19 mouse cellular contexts compared by ENCODE assay signal in genomic region chr17:36218594-36219155, GRCm38 (mm10). TPM values are rescaled to one million over a fixed set of nuclear protein-coding genes. Genes with fewer than 3 reads are reported as not detected.
"Had no signal": no experiment of that assay in that cellular context is flagged by ENCODE, and none has a peak within 500 bp of the region (broad histone marks: within the 10 kb centered on the region; RNA-seq: fewer than 3 reads in every experiment).

No protein-coding gene starts in this region.

- DNase-seq: kidney, adult 9 months; kidney, postnatal 4 days; liver; lung, adult 2 months; lung, postnatal 4 days; thymus, postnatal 4 days had no signal

- H3K27ac ChIP-seq: kidney, postnatal 0 days; layer of hippocampus, adult 2 months; limb, embryonic 12.5 days; liver, embryonic 15.5 days; midbrain, embryonic 13.5 days; neural tube, embryonic 12.5 days; stomach, postnatal 0 days had no signal

- H3K36me3 ChIP-seq: limb, embryonic 12.5 days; liver, embryonic 15.5 days; midbrain, embryonic 13.5 days; neural tube, embryonic 12.5 days had no signal

- H3K4me1 ChIP-seq: liver, embryonic 15.5 days; midbrain, embryonic 13.5 days; neural tube, embryonic 12.5 days had no signal

- ATAC-seq: lung, postnatal 0 days; midbrain, embryonic 13.5 days had no signal

- H3K4me3 ChIP-seq: layer of hippocampus, adult 2 months; limb, embryonic 12.5 days; liver, embryonic 15.5 days; midbrain, embryonic 13.5 days; myocyte; neural tube, embryonic 12.5 days had no signal

- H3K4me2 ChIP-seq: limb, embryonic 12.5 days; liver, embryonic 15.5 days; midbrain, embryonic 13.5 days; neural tube, embryonic 12.5 days had no signal

- H3K9me3 ChIP-seq: limb, embryonic 12.5 days; liver, embryonic 15.5 days; midbrain, embryonic 13.5 days; neural tube, embryonic 12.5 days had no signal

- H3K9ac ChIP-seq: limb, embryonic 12.5 days; liver, embryonic 15.5 days; midbrain, embryonic 13.5 days; neural tube, embryonic 12.5 days had no signal

RNA-seq across cellular contexts. Expression of gene H2-T3, which starts 28.6 kb away (rescaled TPM):
- total RNA-seq: layer of hippocampus, adult 2 months; layer of hippocampus, postnatal 10 days; left cerebral cortex, postnatal 36 days; megakaryocyte-erythroid progenitor cell, adult 5-6 weeks; neutrophil, adult 5-6 weeks had no signal
- polyA plus RNA-seq: kidney, postnatal 0 days; limb, embryonic 12.5 days; liver, embryonic 15.5 days; lung, adult 2 months; midbrain, embryonic 13.5 days; myocyte; neural tube, embryonic 12.5 days; stomach, postnatal 0 days had no signal

RNA-seq across cellular contexts. Expression of gene Gm8909, which starts 50.3 kb away (rescaled TPM):
- total RNA-seq: layer of hippocampus, adult 2 months; layer of hippocampus, postnatal 10 days; left cerebral cortex, postnatal 36 days; megakaryocyte-erythroid progenitor cell, adult 5-6 weeks; neutrophil, adult 5-6 weeks had no signal
- polyA plus RNA-seq: kidney, postnatal 0 days; limb, embryonic 12.5 days; liver, embryonic 15.5 days; midbrain, embryonic 13.5 days; myocyte had no signal
